Mouse (Mus musculus): ENCODE data around the gene Ksr2.
A peak's percentile ranks its signal among the peaks of the same experiment; 100 is the strongest.
"Not testable (repeated sequence)": the region's sequence is repeated elsewhere in the genome, so short reads cannot be mapped to it uniquely, and the experiment has no call there.

Gene Ksr2

GRCm38 (mm10) chr5:117413507-117414501, at the start of gene Ksr2:
Gene Ksr2 (plus strand): TSS chr5:117414000.
- DNase-seq = peak; percentile 20

- DNase-seq = no peak
Measured at GRCm38 (mm10) chr5:117364821-117365220, 49.0 kb upstream of the Ksr2 start.

- DNase-seq = no peak
Measured at GRCm38 (mm10) chr5:117365904-117366561, 47.8 kb upstream of the Ksr2 start.

- no peak for DNase-seq
Measured at GRCm38 (mm10) chr5:117367206-117367605, 46.6 kb upstream of the Ksr2 start.

GRCm38 (mm10) chr5:117370592-117370991, 43.2 kb upstream of the Ksr2 start:
- peak; percentile 18 for DNase-seq

- DNase-seq = no peak
Measured at GRCm38 (mm10) chr5:117373418-117373817, 40.4 kb upstream of the Ksr2 start.

- DNase-seq = no peak
Measured at GRCm38 (mm10) chr5:117374372-117375049, 39.3 kb upstream of the Ksr2 start.

GRCm38 (mm10) chr5:117376331-117376761, 37.5 kb upstream of the Ksr2 start:
- DNase-seq = no peak

GRCm38 (mm10) chr5:117377731-117378130, 36.1 kb upstream of the Ksr2 start:
- not testable (repeated sequence) for DNase-seq

GRCm38 (mm10) chr5:117380199-117380598, 33.6 kb upstream of the Ksr2 start:
- DNase-seq = no peak

- no peak for DNase-seq
Measured at GRCm38 (mm10) chr5:117381785-117382184, 32.0 kb upstream of the Ksr2 start.

- DNase-seq = no peak
Measured at GRCm38 (mm10) chr5:117383198-117383597, 30.6 kb upstream of the Ksr2 start.

- peak; percentile 54 for DNase-seq
Measured at GRCm38 (mm10) chr5:117388296-117388751, 25.5 kb upstream of the Ksr2 start.

- peak; percentile 97 for DNase-seq
Measured at GRCm38 (mm10) chr5:117388877-117389276, 24.9 kb upstream of the Ksr2 start, which contains the start of gene Rfc5. Gene Rfc5 (minus strand): TSS chr5:117389047.

GRCm38 (mm10) chr5:117390895-117391294, 22.9 kb upstream of the Ksr2 start:
- no peak for DNase-seq

GRCm38 (mm10) chr5:117395834-117396233, 18.0 kb upstream of the Ksr2 start:
- DNase-seq = no peak

- no peak for DNase-seq
Measured at GRCm38 (mm10) chr5:117396596-117397014, 17.2 kb upstream of the Ksr2 start.

GRCm38 (mm10) chr5:117397371-117397770, 16.4 kb upstream of the Ksr2 start:
- no peak for DNase-seq

GRCm38 (mm10) chr5:117398007-117398550, 15.7 kb upstream of the Ksr2 start:
- no peak for DNase-seq

GRCm38 (mm10) chr5:117399281-117399680, 14.5 kb upstream of the Ksr2 start:
- DNase-seq = no peak

GRCm38 (mm10) chr5:117403609-117404008, 10.2 kb upstream of the Ksr2 start:
- DNase-seq = no peak

- not testable (repeated sequence) for DNase-seq
Measured at GRCm38 (mm10) chr5:117404671-117405070, 9.1 kb upstream of the Ksr2 start.

GRCm38 (mm10) chr5:117408216-117408615, 5.6 kb upstream of the Ksr2 start:
- DNase-seq = peak; percentile 54

Data from lung, postnatal 14 days (tissue).